Mouse (Mus musculus): ENCODE measurements at regions not wholly inside any gene's neighbourhood (a gene's known extent, or its start where the extent isn't known, plus 50 kb on each side); places are given as distances from the start of the nearest gene placed in this dataset.
A peak's percentile ranks its signal among the peaks of the same experiment; 100 is the strongest.
"Not testable (repeated sequence)": the region's sequence is repeated elsewhere in the genome, so short reads cannot be mapped to it uniquely, and the experiment has no call there.

GRCm38 (mm10) chr17:4546579-4546978 lies 447.6 kb upstream of the Arid1b start:
- DNase-seq (ENCODE audit: low spot score in 2 of 2), result no peak

GRCm38 (mm10) chr17:4553026-4553425 lies 441.1 kb upstream of the Arid1b start:
- DNase-seq (ENCODE audit: low spot score in 2 of 2), result not testable (repeated sequence)

- DNase-seq (ENCODE audit: low spot score in 2 of 2), result peak in 1 of 2 experiments; percentile 14
Measured at GRCm38 (mm10) chr17:4563641-4564040, 430.5 kb upstream of the Arid1b start.

GRCm38 (mm10) chr17:4576883-4577282 lies 417.2 kb upstream of the Arid1b start:
- DNase-seq (ENCODE audit: low spot score in 2 of 2), result peak in 1 of 2 experiments; percentile 9

- DNase-seq (ENCODE audit: low spot score in 2 of 2), result peak in 1 of 2 experiments; percentile 52
Measured at GRCm38 (mm10) chr17:4581851-4582250, 412.3 kb upstream of the Arid1b start.

GRCm38 (mm10) chr17:4610481-4610880 lies 383.7 kb upstream of the Arid1b start:
- DNase-seq (ENCODE audit: low spot score in 2 of 2), result peak in 1 of 2 experiments; percentile 49

- no peak for DNase-seq (ENCODE audit: low spot score in 2 of 2)
Measured at GRCm38 (mm10) chr17:4610993-4611392, 383.1 kb upstream of the Arid1b start.

- no peak for DNase-seq (ENCODE audit: low spot score in 2 of 2)
Measured at GRCm38 (mm10) chr17:4611711-4612110, 382.4 kb upstream of the Arid1b start.

GRCm38 (mm10) chr17:4612136-4612535 lies 382.0 kb upstream of the Arid1b start:
- DNase-seq (ENCODE audit: low spot score in 2 of 2), result no peak

GRCm38 (mm10) chr17:4612741-4613140 lies 381.4 kb upstream of the Arid1b start:
- no peak for DNase-seq (ENCODE audit: low spot score in 2 of 2)

GRCm38 (mm10) chr17:4620361-4620760 lies 373.8 kb upstream of the Arid1b start:
- DNase-seq (ENCODE audit: low spot score in 2 of 2), result no peak

- not testable (repeated sequence) for DNase-seq (ENCODE audit: low spot score in 2 of 2)
Measured at GRCm38 (mm10) chr17:4626126-4626525, 368.0 kb upstream of the Arid1b start.

- no peak for DNase-seq (ENCODE audit: low spot score in 2 of 2)
Measured at GRCm38 (mm10) chr17:4627542-4627941, 366.6 kb upstream of the Arid1b start.

- no peak for DNase-seq (ENCODE audit: low spot score in 2 of 2)
Measured at GRCm38 (mm10) chr17:4631122-4631521, 363.0 kb upstream of the Arid1b start.

- no peak for DNase-seq (ENCODE audit: low spot score in 2 of 2)
Measured at GRCm38 (mm10) chr17:4632506-4632905, 361.6 kb upstream of the Arid1b start.

GRCm38 (mm10) chr17:4633771-4634170 lies 360.4 kb upstream of the Arid1b start:
- DNase-seq (ENCODE audit: low spot score in 2 of 2), result no peak

GRCm38 (mm10) chr17:4636796-4637353 lies 357.3 kb upstream of the Arid1b start:
- DNase-seq (ENCODE audit: low spot score in 2 of 2), result no peak

GRCm38 (mm10) chr17:4639531-4639930 lies 354.6 kb upstream of the Arid1b start:
- DNase-seq (ENCODE audit: low spot score in 2 of 2), result no peak

- DNase-seq (ENCODE audit: low spot score in 2 of 2), result no peak
Measured at GRCm38 (mm10) chr17:4640555-4640954, 353.6 kb upstream of the Arid1b start.

- no peak for DNase-seq (ENCODE audit: low spot score in 2 of 2)
Measured at GRCm38 (mm10) chr17:4641166-4641565, 353.0 kb upstream of the Arid1b start.

- DNase-seq (ENCODE audit: low spot score in 2 of 2), result no peak
Measured at GRCm38 (mm10) chr17:4642046-4642445, 352.1 kb upstream of the Arid1b start.

- no peak for DNase-seq (ENCODE audit: low spot score in 2 of 2)
Measured at GRCm38 (mm10) chr17:4643343-4643742, 350.8 kb upstream of the Arid1b start.

- no peak for DNase-seq (ENCODE audit: low spot score in 2 of 2)
Measured at GRCm38 (mm10) chr17:4648603-4649002, 345.5 kb upstream of the Arid1b start.

GRCm38 (mm10) chr17:4654221-4654620 lies 339.9 kb upstream of the Arid1b start:
- DNase-seq (ENCODE audit: low spot score in 2 of 2), result no peak

All from spleen, postnatal 4 days (tissue).